Mouse (Mus musculus) heart, postnatal 0 days (tissue): ENCODE measurements around the gene Rfx2. TPM values are rescaled to one million over a fixed set of nuclear protein-coding genes. Genes with fewer than 3 reads are reported as not detected.

Experiments used
- ATAC-seq: fragments of 200-750 bp; cut with Nextera tagmentation; 2 replicates; pipeline ENCODE4 v1.8.0; 2017; ENCODE audit warnings: low read depth, moderate number of reproducible peaks, moderate library complexity; ENCODE audit not compliant: insufficient read depth
- DNase-seq: peaks from one replicate; pipeline ENCODE4 v3.0.0-alpha.2; 2016; ENCODE audit warnings: low spot score
- H3K27ac ChIP-seq: fragments of 300-500 bp; sonication (generic); 2 replicates; pipeline ENCODE4 v1.5.1; 2014; ENCODE audit warnings: low read depth, mild to moderate bottlenecking
- H3K27me3 ChIP-seq: fragments of 300-500 bp; sonication (generic); 2 replicates; pipeline ENCODE4 v1.6.1; 2014; ENCODE audit warnings: low read length, mixed read lengths; ENCODE audit not compliant: control insufficient read depth, insufficient read depth
- H3K36me3 ChIP-seq: fragments of 300-500 bp; sonication (generic); replicated peaks from 2 replicates; pipeline ENCODE4 v1.6.1; 2014; ENCODE audit warnings: low read length, mixed read lengths; ENCODE audit not compliant: control insufficient read depth, insufficient read depth
- H3K4me1 ChIP-seq: fragments of 300-500 bp; sonication (generic); 2 replicates; pipeline ENCODE4 v1.6.1; 2014; ENCODE audit warnings: antibody characterized with exemption; ENCODE audit not compliant: control insufficient read depth, insufficient read depth
- H3K4me2 ChIP-seq: fragments of 300-500 bp; sonication (generic); 2 replicates; pipeline ENCODE4 v1.6.1; 2014; ENCODE audit warnings: low read depth, mild to moderate bottlenecking, low read length, moderate library complexity
- H3K4me3 ChIP-seq: fragments of 300-500 bp; sonication (generic); 2 replicates; pipeline ENCODE4 v1.5.1; 2014; ENCODE audit warnings: low read depth, low read length
- H3K9ac ChIP-seq: fragments of 300-500 bp; sonication (generic); replicated peaks from 2 replicates; pipeline ENCODE4 v1.6.1; 2014; ENCODE audit warnings: low read depth, low read length, mixed read lengths
- H3K9me3 ChIP-seq: fragments of 300-500 bp; sonication (generic); replicated peaks from 2 replicates; pipeline ENCODE4 v1.6.1; 2016; ENCODE audit warnings: low read length; ENCODE audit not compliant: control insufficient read depth
- CTCF ChIP-seq: IDR thresholded peaks from 2 replicates; pipeline ENCODE4 v1.5.1; 2016; ENCODE audit warnings: antibody characterized with exemption, control low read depth, low read depth
- EP300 ChIP-seq: IDR thresholded peaks from 2 replicates; pipeline ENCODE4 v1.6.1; 2016; ENCODE audit warnings: antibody characterized with exemption, low read depth
- WGBS: fragments of 180-500 bp; shearing (Covaris S2); extraction: QIAGEN DNeasy Blood & Tissue Kit; methylation state at CpG from one replicate; pipeline ENCODE4 v1.1.7; 2014; 5-methylcytosine and 5-hydroxymethylcytosine counted together
- polyA plus RNA-seq: library from polyadenylated mRNA; unstranded; fragments of >200 nt; fragmentation: Nextera tagmentation; extraction: Ambion mirVana; gene quantifications from 2 replicates; pipeline ENCODE4 v1.2.1, GENCODE M21; 2015
- total RNA-seq: library from RNA; depleted of rRNA; stranded (reverse); fragments of >200 nt; gene quantifications from 2 replicates; pipeline ENCODE4 v1.2.3, GENCODE M21; 2014; ENCODE audit warnings: low replicate concordance

Gene Rfx2
- total and polyA plus RNA-seq, 2 experiments from 2014 or later = 3.5 to 17.9 TPM

- no peaks in the 10 kb centered on the region for H3K27me3 ChIP-seq
- H3K4me1 ChIP-seq = peaks cover 9% of the 10 kb centered on the region
- TF ChIP-seq CTCF (no peak), EP300 (no peak)
- H3K27ac ChIP-seq = no peak overlapping the region
- 76% methylated on average over 2 of the region's 2 CpGs for WGBS
- no peak overlapping the region for H3K4me3 ChIP-seq
- H3K4me2 ChIP-seq = no peak overlapping the region
- DNase-seq (no peak), ATAC-seq (no peak)
- H3K36me3 ChIP-seq = no peaks in the 10 kb centered on the region
- H3K9ac ChIP-seq = no peak overlapping the region
- H3K9me3 ChIP-seq = no peaks in the 10 kb centered on the region
Measured at GRCm38 (mm10) chr17:56822380-56822779, 8.4 kb downstream of the Rfx2 start.

- peak overlapping the region; percentile 43; the same call in 1 of the 2 replicates for H3K27ac ChIP-seq
- no peak overlapping the region for H3K4me2 ChIP-seq
- peaks cover 14% of the 10 kb centered on the region for H3K4me1 ChIP-seq
- WGBS = 63% methylated on average over 8 of the region's 8 CpGs
- no peaks in the 10 kb centered on the region for H3K27me3 ChIP-seq
- H3K9me3 ChIP-seq = no peaks in the 10 kb centered on the region
- no peaks in the 10 kb centered on the region for H3K36me3 ChIP-seq
- DNase-seq (no peak), ATAC-seq (peak; percentile 45; the same call in 1 of the 2 replicates)
- H3K9ac ChIP-seq = no peak overlapping the region
- no peak overlapping the region for H3K4me3 ChIP-seq
- TF ChIP-seq CTCF (no peak), EP300 (no peak)
Measured at GRCm38 (mm10) chr17:56819694-56820111, 11.1 kb downstream of the Rfx2 start.

GRCm38 (mm10) chr17:56819032-56819545 is 11.7 kb downstream of the Rfx2 start:
- no peaks in the 10 kb centered on the region for H3K27me3 ChIP-seq
- H3K4me1 ChIP-seq = peaks cover 16% of the 10 kb centered on the region
- H3K9ac ChIP-seq = no peak overlapping the region
- no peak for TF ChIP-seq CTCF
- no peak for TF ChIP-seq EP300
- no peaks in the 10 kb centered on the region for H3K36me3 ChIP-seq
- no peak overlapping the region for H3K4me2 ChIP-seq
- H3K27ac ChIP-seq = 0 out of 2 replicates have a peak overlapping the region, but pooled peaks have one; percentile 21
- H3K4me3 ChIP-seq = no peak overlapping the region
- DNase-seq (peak; percentile 44), ATAC-seq (no peak)
- no peaks in the 10 kb centered on the region for H3K9me3 ChIP-seq
- WGBS = 51% methylated on average over 6 of the region's 6 CpGs

GRCm38 (mm10) chr17:56818067-56818636 is 12.7 kb downstream of the Rfx2 start:
- DNase-seq (no peak), ATAC-seq (no peak)
- H3K4me2 ChIP-seq = no peak overlapping the region
- H3K9ac ChIP-seq = no peak overlapping the region
- no peak overlapping the region for H3K4me3 ChIP-seq
- H3K27me3 ChIP-seq = no peaks in the 10 kb centered on the region
- H3K9me3 ChIP-seq = no peaks in the 10 kb centered on the region
- TF ChIP-seq EP300 = no peak
- no peak for TF ChIP-seq CTCF
- peaks cover 16% of the 10 kb centered on the region for H3K4me1 ChIP-seq
- 43% methylated on average over 11 of the region's 11 CpGs for WGBS
- H3K36me3 ChIP-seq = no peaks in the 10 kb centered on the region
- H3K27ac ChIP-seq = no peak overlapping the region

- TF ChIP-seq CTCF = no peak
- TF ChIP-seq EP300 = no peak
- Histone ChIP-seq H3K4me2 (no peak overlapping the region), H3K4me1 (peaks cover 26% of the 10 kb centered on the region), H3K9ac (no peak overlapping the region), H3K36me3 (no peaks in the 10 kb centered on the region), H3K4me3 (no peak overlapping the region), H3K27me3 (no peaks in the 10 kb centered on the region), H3K9me3 (no peaks in the 10 kb centered on the region), H3K27ac (peak overlapping the region; percentile 64)
- ATAC-seq (no peak), DNase-seq (no peak)
- WGBS = 82% methylated on average over 3 of the region's 3 CpGs
Measured at GRCm38 (mm10) chr17:56815057-56815345, 15.8 kb downstream of the Rfx2 start.
